Mouse (Mus musculus): Measurements from ENCODE around the gene Uggt1. TPM values are rescaled to one million over a fixed set of nuclear protein-coding genes. Genes with fewer than 3 reads are reported as not detected.

Uggt1 gene
- total and polyA plus RNA-seq, 2 experiments from 2014 or later: 16.0 to 26.7 TPM

- H3K4me3 ChIP-seq (ENCODE audit: low read depth, low read length): no peak overlapping the region
- H3K4me2 ChIP-seq (ENCODE audit: low read depth, low read length): no peak overlapping the region
- no peak overlapping the region for H3K9ac ChIP-seq (replicated peaks; ENCODE audit: low read depth, low read length)
- ATAC-seq (ENCODE audit: insufficient read depth, low read depth) (0 out of 2 replicates have a peak, but pooled peaks have one; percentile 25), DNase-seq (ENCODE audit: low spot score) (peak; percentile 21)
- no peak for TF ChIP-seq EP300 (IDR thresholded peaks at IDR 0.05; ENCODE audit: low read depth)
- TF ChIP-seq CTCF (IDR thresholded peaks at IDR 0.05; ENCODE audit: low read depth): no peak
- H3K27me3 ChIP-seq (ENCODE audit: control insufficient read depth, insufficient read depth, low read length): no peaks in the 10 kb centered on the region
- no peak overlapping the region for H3K27ac ChIP-seq (ENCODE audit: low read depth)
- peaks cover 13% of the 10 kb centered on the region for H3K4me1 ChIP-seq (ENCODE audit: control insufficient read depth, insufficient read depth)
- no peaks in the 10 kb centered on the region for H3K9me3 ChIP-seq (replicated peaks; ENCODE audit: control insufficient read depth, low read length)
- 35% methylated on average over 4 of the region's 4 CpGs for WGBS
- no peaks in the 10 kb centered on the region for H3K36me3 ChIP-seq (replicated peaks; ENCODE audit: control insufficient read depth, insufficient read depth, low read length)
Observed at GRCm38 (mm10) chr1:36129126-36129525, 115.4 kb downstream of the Uggt1 start.

- ATAC-seq (ENCODE audit: insufficient read depth, low read depth) (no peak), DNase-seq (ENCODE audit: low spot score) (no peak)
- Histone ChIP-seq H3K9ac (replicated peaks; ENCODE audit: low read depth, low read length) (no peak overlapping the region), H3K36me3 (replicated peaks; ENCODE audit: control insufficient read depth, insufficient read depth, low read length) (no peaks in the 10 kb centered on the region), H3K4me3 (ENCODE audit: low read depth, low read length) (no peak overlapping the region), H3K4me1 (ENCODE audit: control insufficient read depth, insufficient read depth) (no peaks in the 10 kb centered on the region), H3K9me3 (replicated peaks; ENCODE audit: control insufficient read depth, low read length) (no peaks in the 10 kb centered on the region), H3K27me3 (ENCODE audit: control insufficient read depth, insufficient read depth, low read length) (no peaks in the 10 kb centered on the region), H3K27ac (ENCODE audit: low read depth) (no peak overlapping the region), H3K4me2 (ENCODE audit: low read depth, low read length) (no peak overlapping the region)
- WGBS: 44% methylated on average over 7 of the region's 7 CpGs
- TF ChIP-seq CTCF (IDR thresholded peaks at IDR 0.05; ENCODE audit: low read depth): no peak
Observed at GRCm38 (mm10) chr1:36125076-36125475, 119.4 kb downstream of the Uggt1 start.

- DNase-seq (ENCODE audit: low spot score): no peak
- Histone ChIP-seq H3K36me3 (replicated peaks; ENCODE audit: control insufficient read depth, insufficient read depth, low read length) (no peaks in the 10 kb centered on the region), H3K4me3 (ENCODE audit: low read depth, low read length) (no peak overlapping the region), H3K9ac (replicated peaks; ENCODE audit: low read depth, low read length) (no peak overlapping the region), H3K9me3 (replicated peaks; ENCODE audit: control insufficient read depth, low read length) (no peaks in the 10 kb centered on the region), H3K27ac (ENCODE audit: low read depth) (no peak overlapping the region), H3K27me3 (ENCODE audit: control insufficient read depth, insufficient read depth, low read length) (no peaks in the 10 kb centered on the region), H3K4me2 (ENCODE audit: low read depth, low read length) (no peak overlapping the region), H3K4me1 (ENCODE audit: control insufficient read depth, insufficient read depth) (no peaks in the 10 kb centered on the region)
- 86% methylated on average over 8 of the region's 8 CpGs for WGBS
- no peak for TF ChIP-seq EP300 (IDR thresholded peaks at IDR 0.05; ENCODE audit: low read depth)
- no peak for TF ChIP-seq CTCF (IDR thresholded peaks at IDR 0.05; ENCODE audit: low read depth)
- ATAC-seq (ENCODE audit: insufficient read depth, low read depth): no peak
Observed at GRCm38 (mm10) chr1:36121172-36121571, 123.3 kb downstream of the Uggt1 start.

GRCm38 (mm10) chr1:36119426-36119825 is 125.1 kb downstream of the Uggt1 start:
- no peaks in the 10 kb centered on the region for H3K27me3 ChIP-seq (ENCODE audit: control insufficient read depth, insufficient read depth, low read length)
- WGBS: 86% methylated on average over 4 of the region's 4 CpGs

GRCm38 (mm10) chr1:36118958-36119357 is 125.6 kb downstream of the Uggt1 start:
- ATAC-seq (ENCODE audit: insufficient read depth, low read depth) (no peak), DNase-seq (ENCODE audit: low spot score) (no peak)
- H3K36me3 ChIP-seq (replicated peaks; ENCODE audit: control insufficient read depth, insufficient read depth, low read length): no peaks in the 10 kb centered on the region
- no peak overlapping the region for H3K4me3 ChIP-seq (ENCODE audit: low read depth, low read length)
- no peaks in the 10 kb centered on the region for H3K9me3 ChIP-seq (replicated peaks; ENCODE audit: control insufficient read depth, low read length)
- no peaks in the 10 kb centered on the region for H3K4me1 ChIP-seq (ENCODE audit: control insufficient read depth, insufficient read depth)
- no peak overlapping the region for H3K27ac ChIP-seq (ENCODE audit: low read depth)
- no peak overlapping the region for H3K4me2 ChIP-seq (ENCODE audit: low read depth, low read length)
- 91% methylated on average over 3 of the region's 3 CpGs for WGBS
- TF ChIP-seq EP300 (IDR thresholded peaks at IDR 0.05; ENCODE audit: low read depth) (no peak), CTCF (IDR thresholded peaks at IDR 0.05; ENCODE audit: low read depth) (no peak)
- H3K9ac ChIP-seq (replicated peaks; ENCODE audit: low read depth, low read length): no peak overlapping the region
- H3K27me3 ChIP-seq (ENCODE audit: control insufficient read depth, insufficient read depth, low read length): no peaks in the 10 kb centered on the region

More at GRCm38 (mm10) chr1:36119426-36119825, 125.1 kb downstream of the Uggt1 start:
- ATAC-seq (ENCODE audit: insufficient read depth, low read depth) (no peak), DNase-seq (ENCODE audit: low spot score) (no peak)
- Histone ChIP-seq H3K36me3 (replicated peaks; ENCODE audit: control insufficient read depth, insufficient read depth, low read length) (no peaks in the 10 kb centered on the region), H3K4me1 (ENCODE audit: control insufficient read depth, insufficient read depth) (no peaks in the 10 kb centered on the region), H3K4me2 (ENCODE audit: low read depth, low read length) (no peak overlapping the region), H3K27ac (ENCODE audit: low read depth) (no peak overlapping the region), H3K9me3 (replicated peaks; ENCODE audit: control insufficient read depth, low read length) (no peaks in the 10 kb centered on the region), H3K9ac (replicated peaks; ENCODE audit: low read depth, low read length) (no peak overlapping the region), H3K4me3 (ENCODE audit: low read depth, low read length) (no peak overlapping the region)
- TF ChIP-seq EP300 (IDR thresholded peaks at IDR 0.05; ENCODE audit: low read depth): no peak

- H3K9ac ChIP-seq (replicated peaks; ENCODE audit: low read depth, low read length): no peak overlapping the region
- 74% methylated on average over 9 of the region's 9 CpGs for whole genome bisulfite sequencing
- H3K27ac ChIP-seq (ENCODE audit: low read depth): no peak overlapping the region
- ATAC-seq (ENCODE audit: insufficient read depth, low read depth) (no peak), DNase-seq (ENCODE audit: low spot score) (no peak)
- H3K27me3 ChIP-seq (ENCODE audit: control insufficient read depth, insufficient read depth, low read length): no peaks in the 10 kb centered on the region
- H3K9me3 ChIP-seq (replicated peaks; ENCODE audit: control insufficient read depth, low read length): no peaks in the 10 kb centered on the region
- no peak overlapping the region for H3K4me3 ChIP-seq (ENCODE audit: low read depth, low read length)
- H3K36me3 ChIP-seq (replicated peaks; ENCODE audit: control insufficient read depth, insufficient read depth, low read length): no peaks in the 10 kb centered on the region
- TF ChIP-seq EP300 (IDR thresholded peaks at IDR 0.05; ENCODE audit: low read depth) (no peak), CTCF (IDR thresholded peaks at IDR 0.05; ENCODE audit: low read depth) (no peak)
- H3K4me1 ChIP-seq (ENCODE audit: control insufficient read depth, insufficient read depth): no peaks in the 10 kb centered on the region
- no peak overlapping the region for H3K4me2 ChIP-seq (ENCODE audit: low read depth, low read length)
Observed at GRCm38 (mm10) chr1:36118061-36118685, 126.3 kb downstream of the Uggt1 start.

Measured in heart, postnatal 0 days (tissue).